Mouse (Mus musculus) G1E (cell line): ENCODE measurements around the gene Inhbc. TPM values are rescaled to one million over a fixed set of nuclear protein-coding genes. Genes with fewer than 3 reads are reported as not detected.
A peak's percentile ranks its signal among the peaks of the same experiment; 100 is the strongest.
"Not testable (repeated sequence)": the region's sequence is repeated elsewhere in the genome, so short reads cannot be mapped to it uniquely, and the experiment has no call there.

ENCODE experiments used
- ATAC-seq: 2 replicates; pipeline ENCODE4 v1.8.0; 2016; ENCODE audit warnings: mild to moderate bottlenecking; ENCODE audit not compliant: insufficient number of reproducible peaks, poor library complexity, low FRiP score, severe bottlenecking; ENCODE audit errors: extremely low read depth
- DNase-seq: peaks from one replicate; pipeline ENCODE4 v3.0.0; 2012; ENCODE audit warnings: low spot score
- H3K27me3 ChIP-seq: 2 replicates; pipeline ENCODE4 v1.6.1; 2012; ENCODE audit warnings: mild to moderate bottlenecking, low read length, inconsistent platforms; ENCODE audit not compliant: insufficient read depth
- H3K36me3 ChIP-seq: replicated peaks from 2 replicates; pipeline ENCODE3; 2012; ENCODE audit warnings: mild to moderate bottlenecking, inconsistent platforms
- H3K4me1 ChIP-seq: 2 replicates; pipeline ENCODE4 v1.6.1; 2012; ENCODE audit warnings: low read depth, low read length, inconsistent platforms, mixed read lengths; ENCODE audit not compliant: insufficient read depth
- H3K4me3 ChIP-seq: 2 replicates; pipeline ENCODE4 v1.5.1; 2012; ENCODE audit warnings: low read depth, mild to moderate bottlenecking, inconsistent platforms, low read length, moderate library complexity, mixed read lengths
- H3K9me3 ChIP-seq: replicated peaks from 2 replicates; pipeline ENCODE4 v1.6.1; 2012; ENCODE audit warnings: inconsistent platforms
- CTCF ChIP-seq: IDR thresholded peaks from 2 replicates; pipeline ENCODE4 v1.5.1; 2012; ENCODE audit warnings: low read depth, low read length, inconsistent platforms, mixed read lengths
- GATA1 ChIP-seq: IDR thresholded peaks from 2 replicates; pipeline ENCODE4 v1.6.1; 2012; ENCODE audit warnings: borderline replicate concordance, low read length, inconsistent platforms, mixed read lengths
- GATA2 ChIP-seq: IDR thresholded peaks from 2 replicates; pipeline ENCODE4 v1.6.1; 2012; ENCODE audit warnings: low read depth, low read length, inconsistent platforms, borderline replicate concordance
- POLR2AphosphoS5 ChIP-seq: IDR thresholded peaks from 2 replicates; pipeline ENCODE4 v1.6.1; 2012; ENCODE audit warnings: low read depth, low read length, inconsistent platforms; ENCODE audit not compliant: insufficient replicate concordance
- TAL1 ChIP-seq: conservative IDR thresholded peaks from 2 replicates; pipeline ENCODE4 v1.6.1; 2012; ENCODE audit warnings: low read depth, low read length, inconsistent platforms, mixed read lengths
- polyA plus RNA-seq: library from polyadenylated mRNA; stranded (reverse); fragments of >175 nt; gene quantifications from 2 replicates; pipeline ENCODE4 v1.2.3, GENCODE M21; 2012
- total RNA-seq, 2 experiments: library from RNA; stranded (forward) in 1 of 2; stranded (reverse) in 1 of 2; fragments of 200-1000 nt in 1 of 2; fragments of >200 nt in 1 of 2; fragmentation: Nextera tagmentation in 1 of 2; gene quantifications; 2 replicates each; pipeline ENCODE4 v1.2.3; 2014 to 2017

Inhbc gene
- total and polyA plus RNA-seq, 3 experiments: 0.05 TPM; not detected in 2

DNA sequence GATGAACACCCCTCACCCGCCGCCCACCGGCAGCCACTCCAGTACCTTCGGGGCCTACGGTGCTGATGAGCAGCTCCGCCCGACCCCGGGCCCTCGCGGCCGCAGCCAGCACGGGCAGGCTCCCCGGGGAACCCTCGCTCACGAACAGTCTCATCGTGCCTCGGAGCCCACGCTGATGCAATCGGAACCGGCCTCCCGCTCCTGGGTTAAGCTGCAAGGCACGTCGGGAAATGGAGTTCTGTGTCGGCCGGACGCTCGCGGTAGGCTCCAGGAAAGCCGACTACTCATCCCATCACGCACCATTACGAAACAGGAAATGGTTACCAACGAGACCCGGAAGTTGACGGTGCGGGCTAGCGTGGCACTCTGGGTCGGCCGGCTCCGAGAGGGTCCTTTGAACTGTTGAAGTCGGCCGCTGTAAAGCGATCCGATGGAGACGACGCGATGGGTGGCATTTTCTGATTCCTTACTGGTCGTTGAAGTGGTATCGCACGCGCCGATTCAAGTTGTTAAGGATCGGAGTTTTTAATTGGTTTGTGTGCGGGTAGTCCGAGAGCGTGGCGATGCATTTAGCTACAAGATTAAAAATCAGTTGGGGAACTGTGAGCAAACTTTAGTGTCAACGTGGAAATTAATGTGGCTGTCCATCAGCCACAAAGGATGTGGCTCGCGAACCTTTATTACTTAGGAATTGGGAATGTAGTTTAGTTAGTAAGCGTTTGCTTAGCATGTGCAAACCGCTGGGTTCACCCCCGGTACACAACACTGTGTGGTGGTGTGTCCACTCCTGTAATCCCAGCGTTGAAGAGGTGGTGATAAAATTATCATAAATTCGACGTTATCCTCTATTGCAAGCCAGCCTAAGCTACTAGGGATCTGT is 58.5 kb downstream of the Inhbc start, which contains the start of gene Mars:
Mars (minus strand) TSS at position 311 of the 880 bp plus-strand sequence.
- no peak for TF ChIP-seq GATA2
- no peak for TF ChIP-seq TAL1
- TF ChIP-seq GATA1: no peak
- no peak for TF ChIP-seq POLR2AphosphoS5
- TF ChIP-seq CTCF: no peak
- peaks cover 57% of the 10 kb centered on the region for H3K4me1 ChIP-seq

DNA sequence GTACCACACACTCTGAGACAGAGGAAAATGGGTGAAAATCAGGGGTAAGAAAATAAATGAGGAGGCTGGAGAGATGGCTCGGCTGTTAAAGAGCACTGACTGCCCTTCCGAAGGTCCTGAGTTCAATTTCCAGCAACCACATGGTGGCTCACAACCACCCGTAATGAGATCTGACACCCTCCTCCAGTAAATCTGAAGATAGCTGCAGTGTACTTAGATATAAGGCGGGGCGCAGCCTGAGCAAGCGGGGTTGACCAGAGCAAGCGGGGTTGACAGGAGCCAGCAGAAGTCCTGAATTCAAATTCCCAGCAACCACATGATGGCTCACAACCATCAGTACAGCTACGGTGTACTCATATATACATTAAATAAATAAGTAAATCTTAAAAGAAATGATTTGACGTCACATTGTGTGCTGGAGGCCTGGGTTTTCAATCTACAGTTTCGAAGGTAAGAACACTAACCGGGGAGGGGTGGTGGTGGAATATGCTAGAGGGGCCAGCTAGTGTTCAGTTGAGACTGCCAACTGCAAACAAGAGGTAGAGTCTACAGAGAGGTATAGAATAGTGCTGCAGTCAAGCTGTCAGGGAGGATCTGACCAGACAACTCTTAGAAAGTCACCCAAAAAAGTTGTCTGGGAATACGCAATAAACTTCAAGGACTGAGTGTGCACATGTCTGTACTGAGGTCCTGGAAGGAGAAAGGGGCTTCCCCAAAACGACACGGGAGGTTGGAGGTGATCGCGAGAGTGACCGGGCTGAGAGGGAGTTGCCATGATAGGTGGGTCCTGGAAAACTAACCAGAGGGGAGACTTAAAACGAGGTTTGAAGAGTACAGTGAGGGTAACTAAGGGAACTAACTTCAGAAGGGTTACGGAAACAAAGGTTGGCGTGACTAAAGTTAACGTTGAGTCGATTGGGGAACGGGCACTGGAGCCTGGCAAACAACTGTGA is 59.4 kb downstream of the Inhbc start:
- Histone ChIP-seq H3K4me1 (peaks cover 49% of the 10 kb centered on the region), H3K36me3 (peaks cover 53% of the 10 kb centered on the region), H3K9me3 (peaks cover 4% of the 10 kb centered on the region; the same call in 1 of the 2 replicates), H3K4me3 (peak overlapping the region; percentile 91), H3K27me3 (no peaks in the 10 kb centered on the region)
- peak; percentile 47 for ATAC-seq
- DNase-seq: peak; percentile 78
- TF ChIP-seq GATA1: no peak
- TF ChIP-seq TAL1: no peak
- TF ChIP-seq GATA2: no peak
- TF ChIP-seq CTCF: no peak
- TF ChIP-seq POLR2AphosphoS5: no peak

More for the DNA sequence above, 58.5 kb downstream of the Inhbc start, which contains the start of gene Mars:
- Histone ChIP-seq H3K9me3 (peaks cover 4% of the 10 kb centered on the region; the same call in 1 of the 2 replicates), H3K36me3 (peaks cover 44% of the 10 kb centered on the region), H3K4me3 (peak within 1 kb of the TSS; percentile 91), H3K27me3 (no peaks in the 10 kb centered on the region)
- DNase-seq (peak; percentile 86), ATAC-seq (peak; percentile 93)

DNA sequence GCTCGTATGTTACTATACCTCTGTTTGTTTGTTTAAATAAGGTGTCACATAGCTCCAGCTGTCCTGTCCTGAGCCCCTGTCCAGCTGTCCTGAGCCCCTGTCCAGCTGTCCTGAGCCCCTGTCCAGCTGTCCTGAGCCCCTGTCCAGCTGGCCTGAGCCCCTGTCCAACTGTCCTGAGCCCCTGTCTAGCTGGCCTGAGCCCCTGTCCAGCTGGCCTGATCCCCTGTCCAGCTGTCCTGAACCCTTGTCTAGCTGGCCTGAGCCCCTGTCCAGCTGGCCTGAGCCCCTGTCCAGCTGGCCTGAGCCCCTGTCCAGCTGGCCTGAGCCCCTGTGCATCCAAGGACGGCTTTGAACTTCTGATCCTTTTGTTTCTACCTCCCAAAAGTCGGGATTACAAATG is 61.1 kb downstream of the Inhbc start:
- peaks cover 69% of the 10 kb centered on the region for H3K36me3 ChIP-seq

More for the DNA sequence above, 61.1 kb downstream of the Inhbc start:
- ATAC-seq, DNase-seq, H3K4me3 ChIP-seq, H3K27me3 ChIP-seq, H3K9me3 ChIP-seq: not testable (repeated sequence)
- peaks cover 55% of the 10 kb centered on the region for H3K4me1 ChIP-seq

Other genes starting within 250 kb of the Inhbc start
- gene Os9, start 249.3 kb downstream of the Inhbc start, total RNA-seq (2014; fragmentation: Nextera tagmentation): 47.9 and 55.4 TPM in 2 replicates
- 95.7 and 99.7 TPM in 2 replicates for gene Os9, start 249.3 kb downstream of the Inhbc start, total RNA-seq (2017)
- gene Os9, start 249.3 kb downstream of the Inhbc start, polyA plus RNA-seq: 110 and 126 TPM in 2 replicates
- 173 and 188 TPM in 2 replicates for gene B4galnt1, start 205.2 kb downstream of the Inhbc start, total RNA-seq (2014; fragmentation: Nextera tagmentation)
- 65.0 and 66.7 TPM in 2 replicates for gene B4galnt1, start 205.2 kb downstream of the Inhbc start, total RNA-seq (2017)
- gene B4galnt1, start 205.2 kb downstream of the Inhbc start, polyA plus RNA-seq: 292 and 318 TPM in 2 replicates
- gene Slc26a10, start 189.8 kb downstream of the Inhbc start, total RNA-seq (2014; fragmentation: Nextera tagmentation): 8.4 and 10.1 TPM in 2 replicates
- 0.58 and 0.98 TPM in 2 replicates for gene Slc26a10, start 189.8 kb downstream of the Inhbc start, total RNA-seq (2017)
- gene Slc26a10, start 189.8 kb downstream of the Inhbc start, polyA plus RNA-seq: 0.68 and 0.94 TPM in 2 replicates
- 49.0 and 70.1 TPM in 2 replicates for gene Arhgef25, start 180.3 kb downstream of the Inhbc start, total RNA-seq (2014; fragmentation: Nextera tagmentation)
- 43.0 and 51.4 TPM in 2 replicates for gene Arhgef25, start 180.3 kb downstream of the Inhbc start, total RNA-seq (2017)
- gene Arhgef25, start 180.3 kb downstream of the Inhbc start, polyA plus RNA-seq: 98.4 and 120 TPM in 2 replicates
- gene Dtx3, start 174.7 kb downstream of the Inhbc start, total RNA-seq (2014; fragmentation: Nextera tagmentation): 318 and 360 TPM in 2 replicates
- 95.8 and 125 TPM in 2 replicates for gene Dtx3, start 174.7 kb downstream of the Inhbc start, total RNA-seq (2017)
- gene Dtx3, start 174.7 kb downstream of the Inhbc start, polyA plus RNA-seq: 213 and 260 TPM in 2 replicates
- 136 and 141 TPM in 2 replicates for gene Pip4k2c, start 158.8 kb downstream of the Inhbc start, total RNA-seq (2014; fragmentation: Nextera tagmentation)
- gene Pip4k2c, start 158.8 kb downstream of the Inhbc start, total RNA-seq (2017): 126 and 133 TPM in 2 replicates
- 130 and 151 TPM in 2 replicates for gene Pip4k2c, start 158.8 kb downstream of the Inhbc start, polyA plus RNA-seq
- 0.10 TPM in 1 of 2 replicates, not detected in the other for gene Kif5a, start 107.1 kb downstream of the Inhbc start, total RNA-seq (2014; fragmentation: Nextera tagmentation)
- 0.11 and 0.17 TPM in 2 replicates for gene Kif5a, start 107.1 kb downstream of the Inhbc start, total RNA-seq (2017)
- gene Kif5a, start 107.1 kb downstream of the Inhbc start, polyA plus RNA-seq: 0.04 and 0.22 TPM in 2 replicates
- gene Dctn2, start 104.1 kb downstream of the Inhbc start, total RNA-seq (2014; fragmentation: Nextera tagmentation): 135 TPM in 2 replicates
- 139 and 154 TPM in 2 replicates for gene Dctn2, start 104.1 kb downstream of the Inhbc start, total RNA-seq (2017)
- gene Dctn2, start 104.1 kb downstream of the Inhbc start, polyA plus RNA-seq: 161 and 175 TPM in 2 replicates
- 107 and 121 TPM in 2 replicates for gene Mbd6, start 81.4 kb downstream of the Inhbc start, total RNA-seq (2014; fragmentation: Nextera tagmentation)
- 4.1 and 6.6 TPM in 2 replicates for gene Mbd6, start 81.4 kb downstream of the Inhbc start, total RNA-seq (2017)
- gene Mbd6, start 81.4 kb downstream of the Inhbc start, polyA plus RNA-seq: 239 and 302 TPM in 2 replicates
- gene Mars, start 58.6 kb downstream of the Inhbc start, total RNA-seq (2014; fragmentation: Nextera tagmentation): 97.3 and 102 TPM in 2 replicates
- 109 and 144 TPM in 2 replicates for gene Mars, start 58.6 kb downstream of the Inhbc start, total RNA-seq (2017)
- gene Mars, start 58.6 kb downstream of the Inhbc start, polyA plus RNA-seq: 104 and 108 TPM in 2 replicates
- 43.3 and 43.7 TPM in 2 replicates for gene Arhgap9, start 48.5 kb downstream of the Inhbc start, total RNA-seq (2014; fragmentation: Nextera tagmentation)
- 89.2 and 100 TPM in 2 replicates for gene Arhgap9, start 48.5 kb downstream of the Inhbc start, total RNA-seq (2017)
- 54.8 and 59.5 TPM in 2 replicates for gene Arhgap9, start 48.5 kb downstream of the Inhbc start, polyA plus RNA-seq
- 0.23 and 0.24 TPM in 2 replicates for gene Gli1, start 28.5 kb downstream of the Inhbc start, total RNA-seq (2014; fragmentation: Nextera tagmentation)
- 0.11 TPM in 1 of 2 replicates, not detected in the other for gene Gli1, start 28.5 kb downstream of the Inhbc start, total RNA-seq (2017)
- 0.15 and 0.18 TPM in 2 replicates for gene Gli1, start 28.5 kb downstream of the Inhbc start, polyA plus RNA-seq
- gene Inhbe, start 16.0 kb downstream of the Inhbc start, total RNA-seq (2014; fragmentation: Nextera tagmentation): not detected in 2 replicates
- gene Inhbe, start 16.0 kb downstream of the Inhbc start, total RNA-seq (2017): 0.06 and 0.11 TPM in 2 replicates
- gene Inhbe, start 16.0 kb downstream of the Inhbc start, polyA plus RNA-seq: 0.01 TPM in 2 replicates
- 95.6 and 123 TPM in 2 replicates for gene R3hdm2, start 9.9 kb upstream of the Inhbc start, total RNA-seq (2014; fragmentation: Nextera tagmentation)
- 14.8 and 15.6 TPM in 2 replicates for gene R3hdm2, start 9.9 kb upstream of the Inhbc start, total RNA-seq (2017)
- gene R3hdm2, start 9.9 kb upstream of the Inhbc start, polyA plus RNA-seq: 97.4 and 119 TPM in 2 replicates
- gene Stac3, start 131.3 kb upstream of the Inhbc start, total RNA-seq (2014; fragmentation: Nextera tagmentation): 1.2 TPM in 1 of 2 replicates, not detected in the other
- 0.60 and 0.93 TPM in 2 replicates for gene Stac3, start 131.3 kb upstream of the Inhbc start, total RNA-seq (2017)
- 0.07 and 0.17 TPM in 2 replicates for gene Stac3, start 131.3 kb upstream of the Inhbc start, polyA plus RNA-seq
- 976 and 1,076 TPM in 2 replicates for gene Ndufa4l2, start 144.5 kb upstream of the Inhbc start, total RNA-seq (2014; fragmentation: Nextera tagmentation)
- gene Ndufa4l2, start 144.5 kb upstream of the Inhbc start, total RNA-seq (2017): 238 and 262 TPM in 2 replicates
- gene Ndufa4l2, start 144.5 kb upstream of the Inhbc start, polyA plus RNA-seq: 1,245 and 1,719 TPM in 2 replicates
- 338 and 343 TPM in 2 replicates for gene Shmt2, start 152.0 kb upstream of the Inhbc start, total RNA-seq (2014; fragmentation: Nextera tagmentation)
- gene Shmt2, start 152.0 kb upstream of the Inhbc start, total RNA-seq (2017): 238 and 271 TPM in 2 replicates
- 622 and 702 TPM in 2 replicates for gene Shmt2, start 152.0 kb upstream of the Inhbc start, polyA plus RNA-seq
- gene Nxph4, start 164.1 kb upstream of the Inhbc start, total RNA-seq (2014; fragmentation: Nextera tagmentation): not detected in 2 replicates
- 0.06 and 0.11 TPM in 2 replicates for gene Nxph4, start 164.1 kb upstream of the Inhbc start, total RNA-seq (2017)
- 0.22 and 0.40 TPM in 2 replicates for gene Nxph4, start 164.1 kb upstream of the Inhbc start, polyA plus RNA-seq